Mouse (Mus musculus) common myeloid progenitor, adult 5-6 weeks (primary cell): Measurements from ENCODE around the gene Tmem177. TPM values are rescaled to one million over a fixed set of nuclear protein-coding genes. Genes with fewer than 3 reads are reported as not detected.

ENCODE experiments used
- ATAC-seq: replicated peaks from 2 replicates; pipeline ENCODE4 v1.8.0; 2016; ENCODE audit warnings: low read depth, mild to moderate bottlenecking, moderate TSS enrichment, inconsistent platforms; ENCODE audit not compliant: poor library complexity, severe bottlenecking
- total RNA-seq: library from RNA; stranded (forward); fragments of 200-1000, 187-1606 nt; gene quantifications from 2 replicates; pipeline ENCODE4 v1.2.3, GENCODE M21; 2017

Tmem177 gene
- total RNA-seq, 1 experiment from 2014 or later = 5.3 TPM

DNA sequence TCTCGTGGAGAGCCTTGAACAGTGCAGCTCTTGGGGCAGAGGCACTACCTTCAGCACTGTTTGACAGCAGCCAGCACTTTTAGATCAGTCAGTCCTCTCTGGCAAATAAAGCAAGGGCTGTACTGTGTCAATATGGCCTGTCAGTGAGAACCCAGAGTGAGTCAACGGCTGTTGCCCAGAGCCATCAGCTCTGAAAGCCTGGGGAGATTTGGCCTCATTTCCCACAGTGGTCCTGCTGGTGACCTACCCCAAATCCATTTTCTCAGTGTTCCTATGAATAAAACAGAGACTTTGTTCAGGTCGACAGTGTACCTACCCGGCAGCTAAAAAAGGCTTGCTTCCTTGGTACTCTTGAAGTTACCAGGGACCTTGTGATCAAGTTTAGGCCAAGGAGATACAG, 21.1 kb downstream of the Tmem177 start:
- no peak for ATAC-seq

- no peak for ATAC-seq
These were observed 21.9 kb downstream of the Tmem177 start for GRCm38 (mm10) chr1:119891149-119891548.

- ATAC-seq = no peak
These were observed 23.7 kb downstream of the Tmem177 start for GRCm38 (mm10) chr1:119889347-119889746.

DNA sequence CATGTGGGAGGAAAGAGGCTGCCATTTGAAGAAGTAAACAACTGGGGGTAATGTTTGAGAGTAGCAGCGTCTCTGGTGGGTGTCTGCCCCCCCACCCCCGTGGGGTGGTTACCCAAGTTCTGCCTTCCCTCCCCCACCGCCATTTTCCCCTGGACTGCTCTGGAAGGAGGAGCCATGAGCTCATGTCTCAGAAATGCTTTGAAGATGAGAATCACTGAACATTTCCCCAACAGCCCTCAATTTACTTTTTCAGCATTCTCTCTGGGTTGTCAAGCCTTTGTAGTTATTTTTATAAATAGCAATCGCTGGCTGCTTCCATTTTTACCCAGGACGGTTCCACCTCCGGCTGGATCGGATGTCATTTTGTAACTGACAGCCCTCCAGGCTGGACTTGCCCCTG, 26.7 kb downstream of the Tmem177 start:
- ATAC-seq = no peak

- no peak for ATAC-seq
These were observed 28.7 kb downstream of the Tmem177 start for GRCm38 (mm10) chr1:119884272-119884671.

DNA sequence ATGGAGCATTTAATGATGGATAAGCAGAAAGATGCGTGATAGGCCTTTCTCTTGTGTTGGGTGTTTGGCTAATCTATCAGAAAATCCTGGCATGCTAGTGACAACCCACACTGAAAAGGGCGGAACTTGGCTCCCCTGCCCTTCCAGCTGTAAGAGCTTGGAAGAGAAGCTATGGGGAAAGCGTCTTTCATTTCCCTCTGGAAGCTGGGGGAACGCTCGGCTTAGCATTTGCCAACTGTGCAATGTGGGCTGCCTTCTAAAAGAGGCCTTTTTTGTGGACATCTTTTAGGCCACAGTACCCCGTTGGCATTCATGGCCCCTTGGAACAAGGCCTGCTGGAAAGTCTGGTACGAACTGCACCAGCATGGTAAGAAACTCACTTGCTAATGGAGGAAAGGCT, 34.1 kb downstream of the Tmem177 start:
- no peak for ATAC-seq

- no peak for ATAC-seq
These were observed 35.5 kb downstream of the Tmem177 start for GRCm38 (mm10) chr1:119877469-119877868.

GRCm38 (mm10) chr1:119868395-119869161, 44.4 kb downstream of the Tmem177 start:
- ATAC-seq = no peak

GRCm38 (mm10) chr1:119867300-119867699, 45.7 kb downstream of the Tmem177 start:
- ATAC-seq = no peak

- ATAC-seq = no peak
These were observed 47.7 kb downstream of the Tmem177 start for GRCm38 (mm10) chr1:119865311-119865710.

- ATAC-seq = no peak
These were observed 49.3 kb downstream of the Tmem177 start for GRCm38 (mm10) chr1:119863507-119864296.

DNA sequence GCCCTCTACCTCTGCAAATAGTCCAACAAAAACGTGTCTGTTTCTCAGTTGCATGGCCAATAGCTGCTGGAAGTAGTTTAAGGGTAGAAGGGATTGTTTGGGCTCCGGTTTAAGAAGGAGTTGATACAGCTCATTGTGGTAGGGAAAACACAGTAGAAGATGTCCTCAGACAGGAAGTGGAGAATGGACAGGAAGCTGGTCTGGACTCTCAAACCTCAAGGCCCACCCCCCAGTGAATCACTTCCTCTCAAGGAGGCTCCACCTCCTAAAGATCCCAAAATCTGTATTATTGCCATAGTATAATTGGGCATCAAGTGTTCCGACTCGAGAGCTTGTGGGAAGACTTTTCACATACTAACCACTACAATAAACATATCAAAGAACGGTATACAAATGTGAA, 53.4 kb downstream of the Tmem177 start:
- no peak for ATAC-seq

Other genes starting within 250 kb of the Tmem177 start
- gene Ptpn4, start 75.6 kb downstream of the Tmem177 start, total RNA-seq = 14.0 and 24.6 TPM in 2 replicates
- not detected in 2 replicates for gene Cfap221, start 84.0 kb upstream of the Tmem177 start, total RNA-seq
- not detected in 2 replicates for gene Sctr, start 93.7 kb upstream of the Tmem177 start, total RNA-seq
- 0.78 and 0.87 TPM in 2 replicates for gene Tmem37, start 160.9 kb upstream of the Tmem177 start, total RNA-seq
- 294 and 313 TPM in 2 replicates for gene Dbi, start 207.9 kb upstream of the Tmem177 start, total RNA-seq
- 4.1 and 12.9 TPM in 2 replicates for gene 3110009E18Rik, start 208.0 kb upstream of the Tmem177 start, total RNA-seq